ENCODE assay signal across 9 mouse cellular contexts in genomic region chr14:29110351-29111091, GRCm38 (mm10).
DNase-seq lines count a peak whose midpoint lies in the region; ATAC-seq and TF ChIP-seq lines count a peak whose summit lies in the region.
"Had no signal": no experiment of that assay in that cellular context is flagged by ENCODE, and none has a peak within 500 bp of the region (broad histone marks: within the 10 kb centered on the region; RNA-seq: fewer than 3 reads in every experiment).

No protein-coding gene starts in this region.

- no peaks in the 10 kb centered on the region for H3K9me3 ChIP-seq in kidney, postnatal 0 days (replicated peaks; ENCODE audit: low read length)

- H3K36me3 ChIP-seq in kidney, postnatal 0 days (ENCODE audit: insufficient read depth, low read length): no peaks in the 10 kb centered on the region
- H3K36me3 ChIP-seq: midbrain, embryonic 12.5 days had no signal

- H3K27ac ChIP-seq in kidney, postnatal 0 days: no peak overlapping the region
- H3K27ac ChIP-seq: midbrain, embryonic 12.5 days had no signal

- DNase-seq in kidney, postnatal 0 days (ENCODE audit: low spot score): peak; percentile 35
- no peak for DNase-seq in kidney, postnatal 4 days
- DNase-seq in A20 (ENCODE audit: low read depth, low spot score) (peak; percentile 11), ES-CJ7 (ENCODE audit: low read depth, low spot score) (peak; percentile 33)
- peak; percentile 49 for DNase-seq in embryo, embryonic 9.5 days (ENCODE audit: extremely low spot score)
- no peak for DNase-seq in right cerebral cortex, postnatal 4 days
- DNase-seq in ovary, postnatal 14 days (ENCODE audit: low spot score): no peak
- DNase-seq: cerebellum, adult 8-10 months had no signal

- H3K4me2 ChIP-seq in kidney, postnatal 0 days (ENCODE audit: low read length): no peak overlapping the region
- H3K4me2 ChIP-seq: midbrain, embryonic 12.5 days had no signal

- no peak for ATAC-seq in kidney, postnatal 0 days (replicated peaks; ENCODE audit: low FRiP score, low read depth)

- WGBS in kidney, postnatal 0 days: 81% methylated on average over 9 of the region's 9 CpGs

- H3K4me1 ChIP-seq in kidney, postnatal 0 days (replicated peaks; ENCODE audit: insufficient read depth, low read length): no peaks in the 10 kb centered on the region

- H3K9ac ChIP-seq in kidney, postnatal 0 days (ENCODE audit: low read depth, low read length): no peak overlapping the region
- H3K9ac ChIP-seq: midbrain, embryonic 12.5 days had no signal

- peak; percentile 71 for TF ChIP-seq CTCF in kidney, postnatal 0 days (IDR thresholded peaks at IDR 0.05; ENCODE audit: low read depth)

- no peak overlapping the region for H3K4me3 ChIP-seq in kidney, postnatal 0 days (replicated peaks; ENCODE audit: low read depth, low read length)
- H3K4me3 ChIP-seq: midbrain, embryonic 12.5 days had no signal

- no peaks in the 10 kb centered on the region for H3K27me3 ChIP-seq in kidney, postnatal 0 days (ENCODE audit: insufficient read depth, low read length)

Comparison
In these comparisons a context has a peak if more than half of its experiments do, and no peak if none do; other contexts are left out.
1. DNase-seq: peak in kidney, postnatal 0 days (single experiment), A20 (single experiment), ES-CJ7 (single experiment) and embryo, embryonic 9.5 days (single experiment); none in kidney, postnatal 4 days (0 of 2), right cerebral cortex, postnatal 4 days (single experiment) and ovary, postnatal 14 days (single experiment).